Mouse (Mus musculus) retina, embryonic 14.5 days (tissue): ENCODE results near the gene Abcc1.

Experiments
- DNase-seq: peaks from one replicate; pipeline ENCODE4 v3.0.0-alpha.2; 2015; ENCODE audit warnings: low spot score

Gene Abcc1

DNA sequence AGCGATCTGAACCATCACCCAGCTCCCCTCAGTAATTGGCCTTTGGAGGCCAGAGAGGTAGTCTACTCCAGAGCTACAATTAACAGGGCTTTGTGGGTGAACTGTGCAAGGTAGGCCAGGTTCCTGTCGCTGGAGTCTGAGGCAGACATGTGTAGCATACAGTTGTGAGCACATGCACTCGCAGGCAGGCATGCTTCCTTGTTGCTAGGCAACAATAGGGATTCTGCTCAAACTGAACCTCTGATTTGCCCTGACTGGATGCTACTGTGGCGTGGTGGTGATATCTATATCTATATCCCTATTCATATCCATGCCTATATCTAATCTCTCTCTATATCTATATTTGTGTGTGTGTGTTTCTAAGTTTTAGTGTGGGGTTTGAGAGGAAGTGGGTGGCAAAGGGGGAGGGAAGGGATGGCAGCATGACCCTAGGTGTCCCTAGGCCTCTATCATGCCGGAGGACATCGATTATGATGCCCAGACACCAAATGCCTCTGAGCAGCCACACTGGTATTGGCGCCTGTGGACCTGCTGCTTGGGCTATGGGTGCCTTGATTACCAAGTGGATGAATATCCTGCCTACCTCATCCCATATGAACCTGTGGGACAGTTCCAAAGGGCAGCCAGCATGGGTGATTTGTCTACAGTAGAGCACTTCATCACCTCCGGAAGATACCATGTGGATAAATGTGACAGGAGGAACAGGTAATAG is 140.4 kb downstream of the Abcc1 start:
- DNase-seq, result no peak

DNA sequence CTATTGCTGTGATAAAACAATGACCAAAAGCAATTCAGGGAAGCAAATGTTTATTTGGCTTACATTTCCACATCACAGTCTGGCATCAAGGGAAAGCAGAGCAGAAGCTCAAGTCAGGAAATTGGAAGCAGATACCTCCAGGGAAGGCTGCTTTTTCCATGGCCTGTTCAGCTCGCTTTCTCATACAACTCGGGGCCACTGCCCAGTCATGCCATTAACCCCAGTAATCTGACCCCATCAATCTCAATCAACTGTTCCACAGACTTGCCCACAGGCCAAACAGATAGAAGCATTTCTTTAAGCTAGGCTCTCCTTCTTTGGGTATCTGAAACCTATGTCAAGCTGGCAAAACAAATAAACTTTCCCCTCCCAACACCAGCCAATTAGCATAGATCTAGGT is 145.1 kb downstream of the Abcc1 start:
- no peak for DNase-seq
